Mouse (Mus musculus) midbrain, postnatal 0 days (tissue): ENCODE data around the gene Orai2. TPM values are rescaled to one million over a fixed set of nuclear protein-coding genes. Genes with fewer than 3 reads are reported as not detected.

ENCODE experiments used
- ATAC-seq: fragments of 200-750 bp; cut with Nextera tagmentation; 2 replicates; pipeline ENCODE4 v1.8.0; 2017; ENCODE audit warnings: moderate number of reproducible peaks, mild to moderate bottlenecking, moderate TSS enrichment, moderate library complexity; ENCODE audit not compliant: low FRiP score
- DNase-seq: peaks from one replicate; pipeline ENCODE4 v3.0.0-alpha.2; 2015; ENCODE audit warnings: low spot score
- H3K27ac ChIP-seq: fragments of 300-500 bp; sonication (generic); 2 replicates; pipeline ENCODE4 v1.5.1; 2014; ENCODE audit warnings: low read depth, mild to moderate bottlenecking, low read length, mixed read lengths
- H3K27me3 ChIP-seq: fragments of 300-500 bp; sonication (generic); 2 replicates; pipeline ENCODE4 v1.6.1; 2014; ENCODE audit warnings: low read length, control low read depth, mixed read lengths; ENCODE audit not compliant: insufficient read depth
- H3K36me3 ChIP-seq: fragments of 300-500 bp; sonication (generic); 2 replicates; pipeline ENCODE4 v1.6.1; 2014; ENCODE audit warnings: low read length, control low read depth, mixed read lengths; ENCODE audit not compliant: insufficient read depth
- H3K4me1 ChIP-seq: fragments of 300-500 bp; sonication (generic); 2 replicates; pipeline ENCODE4 v1.6.1; 2014; ENCODE audit warnings: mild to moderate bottlenecking, control low read depth, antibody characterized with exemption, low read length, mixed read lengths; ENCODE audit not compliant: insufficient read depth
- H3K4me2 ChIP-seq: fragments of 300-500 bp; sonication (generic); 2 replicates; pipeline ENCODE4 v1.6.1; 2014; ENCODE audit warnings: low read depth, mild to moderate bottlenecking, low read length, mixed read lengths; ENCODE audit not compliant: poor library complexity, severe bottlenecking
- H3K4me3 ChIP-seq: fragments of 300-500 bp; sonication (generic); 2 replicates; pipeline ENCODE4 v1.5.1; 2014; ENCODE audit warnings: low read depth, mild to moderate bottlenecking, low read length, moderate library complexity
- H3K9ac ChIP-seq: fragments of 300-500 bp; sonication (generic); replicated peaks from 2 replicates; pipeline ENCODE4 v1.6.1; 2014; ENCODE audit warnings: mild to moderate bottlenecking, low read length, moderate library complexity, mixed read lengths; ENCODE audit not compliant: poor library complexity, severe bottlenecking
- H3K9me3 ChIP-seq: fragments of 300-500 bp; sonication (generic); 2 replicates; pipeline ENCODE4 v1.6.1; 2016; ENCODE audit warnings: low read length, control low read depth
- CTCF ChIP-seq: IDR thresholded peaks from 2 replicates; pipeline ENCODE4 v1.5.1; 2016; ENCODE audit warnings: antibody characterized with exemption, mild to moderate bottlenecking
- WGBS: fragments of 180-500 bp; shearing (Covaris S2); extraction: QIAGEN DNeasy Blood & Tissue Kit; methylation state at CpG from one replicate; pipeline ENCODE4 v1.1.7; 2014; 5-methylcytosine and 5-hydroxymethylcytosine counted together
- polyA plus RNA-seq: library from polyadenylated mRNA; unstranded; fragments of >200 nt; fragmentation: Nextera tagmentation; extraction: Ambion mirVana; gene quantifications from 2 replicates; pipeline ENCODE4 v1.2.1, GENCODE M21; 2015
- total RNA-seq: library from RNA; depleted of rRNA; stranded (reverse); fragments of >200 nt; gene quantifications from 2 replicates; pipeline ENCODE4 v1.2.3, GENCODE M21; 2014

Gene Orai2
- total and polyA plus RNA-seq, 2 experiments from 2014 or later, result 68.8 to 136 TPM

GRCm38 (mm10) chr5:136199526-136199925, 29.0 kb upstream of the Orai2 start:
- Histone ChIP-seq H3K27me3 (no peaks in the 10 kb centered on the region), H3K9ac (no peak overlapping the region), H3K4me2 (peak overlapping the region; percentile 89), H3K9me3 (no peaks in the 10 kb centered on the region), H3K36me3 (peaks cover 9% of the 10 kb centered on the region), H3K27ac (no peak overlapping the region), H3K4me3 (peak overlapping the region; percentile 94), H3K4me1 (peaks cover 3% of the 10 kb centered on the region; the same call in 1 of the 2 replicates)
- ATAC-seq (no peak), DNase-seq (no peak)
- 19% methylated on average over 11 of the region's 11 CpGs for WGBS
- TF ChIP-seq CTCF, result peak; percentile 28

GRCm38 (mm10) chr5:136198474-136199391, 28.2 kb upstream of the Orai2 start, which contains the start of gene Prkrip1:
Gene Prkrip1 (minus strand): TSS chr5:136198963.
- ATAC-seq, result peak; percentile 81
- Histone ChIP-seq H3K4me2 (peak within 1 kb of the TSS; percentile 89), H3K36me3 (peaks cover 17% of the 10 kb centered on the region), H3K4me3 (peak within 1 kb of the TSS; percentile 94), H3K9me3 (no peaks in the 10 kb centered on the region), H3K9ac (peak within 1 kb of the TSS; percentile 80), H3K27ac (peak within 1 kb of the TSS; percentile 76), H3K27me3 (no peaks in the 10 kb centered on the region), H3K4me1 (peaks cover 3% of the 10 kb centered on the region; the same call in 1 of the 2 replicates)
- under 1% methylated on average over 62 of the region's 62 CpGs for WGBS
- TF ChIP-seq CTCF, result no peak
- peak; percentile 97 for DNase-seq

- 87% methylated on average over 7 of the region's 7 CpGs for WGBS
- Histone ChIP-seq H3K36me3 (peaks cover 51% of the 10 kb centered on the region), H3K4me3 (no peak overlapping the region), H3K9ac (no peak overlapping the region), H3K4me1 (no peaks in the 10 kb centered on the region), H3K27me3 (no peaks in the 10 kb centered on the region), H3K9me3 (no peaks in the 10 kb centered on the region), H3K27ac (no peak overlapping the region), H3K4me2 (no peak overlapping the region)
- DNase-seq, result peak; percentile 33
- peak; percentile 46 for TF ChIP-seq CTCF
- no peak for ATAC-seq
Observed at GRCm38 (mm10) chr5:136191870-136192269, 21.4 kb upstream of the Orai2 start.

- Histone ChIP-seq H3K9ac (no peak overlapping the region), H3K27me3 (no peaks in the 10 kb centered on the region), H3K4me1 (no peaks in the 10 kb centered on the region), H3K4me2 (no peak overlapping the region), H3K27ac (no peak overlapping the region), H3K9me3 (no peaks in the 10 kb centered on the region), H3K4me3 (no peak overlapping the region), H3K36me3 (peaks cover 51% of the 10 kb centered on the region)
- ATAC-seq (no peak; the same call in 1 of the 2 replicates), DNase-seq (peak; percentile 71)
- 33% methylated on average over 4 of the region's 4 CpGs for WGBS
- TF ChIP-seq CTCF, result peak; percentile 91
Observed at GRCm38 (mm10) chr5:136186723-136187122, 16.2 kb upstream of the Orai2 start.

GRCm38 (mm10) chr5:136183766-136184165, 13.3 kb upstream of the Orai2 start:
- Histone ChIP-seq H3K9ac (no peak overlapping the region), H3K4me1 (no peaks in the 10 kb centered on the region), H3K27ac (no peak overlapping the region), H3K4me2 (no peak overlapping the region), H3K9me3 (no peaks in the 10 kb centered on the region), H3K36me3 (peaks cover 66% of the 10 kb centered on the region), H3K27me3 (no peaks in the 10 kb centered on the region), H3K4me3 (no peak overlapping the region)
- peak; percentile 51 for TF ChIP-seq CTCF
- ATAC-seq (no peak), DNase-seq (no peak)
- WGBS, result 91% methylated on average over 7 of the region's 7 CpGs

GRCm38 (mm10) chr5:136182830-136183229, 12.3 kb upstream of the Orai2 start:
- no peak for TF ChIP-seq CTCF
- WGBS, result 97% methylated on average over 4 of the region's 4 CpGs
- Histone ChIP-seq H3K9me3 (no peaks in the 10 kb centered on the region), H3K27me3 (no peaks in the 10 kb centered on the region), H3K27ac (no peak overlapping the region), H3K36me3 (peaks cover 65% of the 10 kb centered on the region), H3K4me1 (no peaks in the 10 kb centered on the region), H3K4me2 (no peak overlapping the region), H3K4me3 (no peak overlapping the region), H3K9ac (no peak overlapping the region)
- ATAC-seq, result no peak
- no peak for DNase-seq
